Mouse (Mus musculus): ENCODE measurements around the gene Pdcd1lg2.

GRCm38 (mm10) chr19:29384412-29384811, 26.3 kb upstream of the Pdcd1lg2 start:
- TF ChIP-seq ZC3H11A (IDR thresholded peaks at IDR 0.05; ENCODE audit: borderline replicate concordance, low read depth, low read length) (no peak), CHD2 (IDR thresholded peaks at IDR 0.05; ENCODE audit: low read depth, low read length) (no peak), HCFC1 (IDR thresholded peaks at IDR 0.05; ENCODE audit: borderline replicate concordance, insufficient read depth, low read length) (no peak)

Data from ES-E14 (cell line).